Mouse (Mus musculus) liver (tissue): Measurements from ENCODE around the gene Napepld.
"Not testable (repeated sequence)": the region's sequence is repeated elsewhere in the genome, so short reads cannot be mapped to it uniquely, and the experiment has no call there.

ENCODE experiments used
- DNase-seq: peaks from one replicate; pipeline ENCODE4 v3.0.0-alpha.2; 2020; ENCODE audit warnings: mixed read lengths

Napepld gene

DNA sequence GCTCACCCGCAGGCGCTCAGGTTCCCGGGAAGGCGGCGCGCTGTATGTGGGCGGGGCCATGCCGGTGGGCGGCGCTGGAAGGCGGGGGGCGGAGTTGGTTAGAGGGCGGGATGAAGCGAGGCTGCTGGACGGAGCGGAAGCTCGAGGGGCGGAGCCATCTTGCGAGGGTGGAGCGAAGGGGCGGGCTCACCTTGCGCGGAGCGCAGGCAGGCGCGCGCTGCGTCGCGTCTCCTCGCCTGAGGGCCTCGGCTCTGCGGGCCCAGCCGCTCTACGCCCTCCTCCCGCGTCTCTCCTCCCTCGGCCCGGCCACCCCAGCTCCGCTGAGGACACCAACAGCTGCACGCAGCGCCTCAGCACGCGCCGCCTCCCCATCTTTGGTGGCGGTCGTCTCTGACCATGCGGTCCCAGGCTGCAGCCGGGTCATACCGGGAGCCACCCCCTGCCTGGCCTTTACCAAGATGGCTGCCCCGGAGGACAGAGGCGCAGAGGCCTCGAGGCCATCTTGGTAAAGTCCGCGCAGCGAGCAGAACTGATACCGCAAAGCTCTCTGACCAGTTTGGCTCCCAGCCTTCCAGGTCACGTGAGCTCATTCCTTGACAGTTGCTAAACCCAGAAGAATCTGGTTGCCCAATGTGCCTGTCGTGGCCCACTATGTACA lies at the start of gene Napepld:
Napepld (minus strand) TSS at position 46 of the 658 bp plus-strand sequence.
- peak; percentile 99 for DNase-seq

DNA sequence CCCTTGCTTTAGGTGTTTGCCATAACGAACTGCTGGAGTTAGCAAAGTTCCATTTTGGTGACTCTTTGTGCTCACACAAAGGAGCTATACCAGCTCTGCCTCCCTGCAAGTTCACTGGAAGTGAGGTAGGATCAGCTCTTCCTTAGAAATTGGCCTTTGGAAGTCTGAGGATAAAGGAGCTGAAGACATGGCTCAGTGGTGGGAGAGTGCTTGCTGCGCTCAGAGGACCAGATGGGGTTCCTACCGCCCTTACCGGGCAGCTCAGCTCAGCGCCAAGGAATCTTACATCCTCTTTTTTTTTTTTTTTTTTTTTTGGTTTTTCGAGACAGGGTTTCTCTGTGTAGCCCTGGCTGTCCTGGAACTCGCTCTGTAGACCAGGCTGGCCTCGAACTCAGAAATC lies 44.8 kb upstream of the Napepld start:
- no peak for DNase-seq

DNA sequence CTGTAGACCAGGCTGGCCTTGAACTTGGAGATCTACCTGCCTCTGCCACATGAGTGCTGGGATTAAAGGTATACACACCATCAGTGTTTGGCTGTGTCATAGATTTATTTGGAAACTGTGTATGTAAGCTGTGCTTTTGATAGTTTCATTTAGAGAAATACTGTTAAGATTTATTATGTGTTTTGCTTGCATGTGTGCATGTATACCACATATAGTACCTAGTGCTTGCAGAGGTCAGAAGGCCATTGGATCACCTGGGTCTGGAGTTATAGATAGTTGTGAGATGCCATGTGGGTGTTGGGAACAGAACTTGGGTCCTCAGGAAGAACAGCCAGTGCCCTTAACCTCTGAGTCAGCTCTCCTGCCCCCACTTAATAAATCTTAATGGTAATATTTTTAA lies 43.5 kb upstream of the Napepld start:
- DNase-seq = no peak

DNA sequence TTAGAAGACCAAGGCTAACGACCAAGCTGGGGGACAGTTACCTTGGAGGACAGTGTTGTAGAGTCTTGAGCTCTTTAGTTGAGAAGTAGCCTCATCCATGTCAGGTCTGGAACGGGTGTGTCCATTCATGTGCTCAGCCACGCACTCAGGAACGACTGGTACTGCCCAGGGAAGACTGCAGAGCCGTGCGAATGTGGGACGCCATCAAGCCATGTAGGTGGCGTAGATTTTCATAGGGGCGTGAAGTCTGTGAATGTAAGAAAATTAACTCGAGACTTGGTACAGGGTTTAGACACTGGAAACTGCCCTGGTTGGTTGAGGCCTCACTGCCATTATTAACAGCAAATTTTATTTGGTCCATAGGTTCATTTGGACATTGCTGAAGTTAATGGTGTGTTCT lies 42.4 kb upstream of the Napepld start:
- DNase-seq = no peak

DNA sequence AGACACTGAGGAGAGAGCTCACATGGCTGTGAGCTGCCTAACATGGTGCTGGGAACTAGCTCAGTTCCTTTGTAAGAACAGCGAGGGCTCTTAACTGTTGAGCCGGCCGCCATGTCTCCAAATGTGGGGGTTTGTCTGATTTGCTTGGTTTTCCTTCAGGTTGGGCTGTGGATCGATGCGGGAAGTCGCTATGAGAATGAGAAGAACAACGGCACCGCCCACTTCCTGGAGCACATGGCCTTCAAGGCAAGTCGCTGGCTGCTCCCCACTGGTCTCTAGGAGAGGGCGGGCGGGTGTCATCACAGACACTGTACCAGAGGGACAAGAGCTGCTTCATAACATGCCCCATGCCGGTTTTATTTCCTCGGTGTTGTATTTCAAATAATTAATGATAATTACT lies 38.7 kb upstream of the Napepld start:
- no peak for DNase-seq

DNA sequence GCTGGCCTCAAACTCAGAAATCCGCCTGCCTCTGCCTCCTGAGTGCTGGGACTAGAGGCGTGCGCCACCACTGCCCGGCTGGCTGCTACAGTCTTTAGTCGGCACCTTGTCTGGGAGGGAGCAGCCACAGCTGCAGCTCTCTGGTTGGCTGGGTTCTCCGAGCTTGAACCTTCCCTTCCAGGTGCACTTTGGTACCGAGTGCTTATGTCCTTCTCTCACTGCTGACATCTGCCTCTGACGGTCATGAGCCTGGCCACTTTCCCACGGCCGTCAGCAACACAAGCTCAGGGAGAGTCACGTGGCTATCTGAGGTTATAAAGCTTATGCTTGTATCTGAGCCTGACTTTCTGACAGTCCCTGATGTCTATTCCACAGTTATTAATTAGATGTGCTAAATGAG lies 37.9 kb upstream of the Napepld start:
- no peak for DNase-seq

DNA sequence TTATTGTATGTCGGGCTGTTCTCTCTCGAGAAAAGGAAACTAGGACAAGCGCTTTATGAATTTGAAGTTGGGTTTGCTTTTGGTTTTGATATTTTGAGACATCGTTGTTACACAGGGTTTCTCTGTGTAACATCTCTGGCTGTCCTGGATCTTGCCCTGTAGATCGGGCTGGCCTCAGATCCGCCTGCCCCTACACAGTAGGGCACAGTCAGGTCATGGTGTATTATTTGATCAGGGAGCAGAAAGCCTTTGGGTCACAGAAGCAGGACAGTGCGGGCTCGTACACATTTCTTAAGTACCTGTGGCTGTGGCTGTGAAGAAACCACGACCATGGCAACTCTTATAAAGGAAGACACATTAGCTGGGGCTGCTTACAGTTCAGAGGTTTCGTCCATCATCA lies 36.4 kb upstream of the Napepld start:
- DNase-seq = no peak

DNA sequence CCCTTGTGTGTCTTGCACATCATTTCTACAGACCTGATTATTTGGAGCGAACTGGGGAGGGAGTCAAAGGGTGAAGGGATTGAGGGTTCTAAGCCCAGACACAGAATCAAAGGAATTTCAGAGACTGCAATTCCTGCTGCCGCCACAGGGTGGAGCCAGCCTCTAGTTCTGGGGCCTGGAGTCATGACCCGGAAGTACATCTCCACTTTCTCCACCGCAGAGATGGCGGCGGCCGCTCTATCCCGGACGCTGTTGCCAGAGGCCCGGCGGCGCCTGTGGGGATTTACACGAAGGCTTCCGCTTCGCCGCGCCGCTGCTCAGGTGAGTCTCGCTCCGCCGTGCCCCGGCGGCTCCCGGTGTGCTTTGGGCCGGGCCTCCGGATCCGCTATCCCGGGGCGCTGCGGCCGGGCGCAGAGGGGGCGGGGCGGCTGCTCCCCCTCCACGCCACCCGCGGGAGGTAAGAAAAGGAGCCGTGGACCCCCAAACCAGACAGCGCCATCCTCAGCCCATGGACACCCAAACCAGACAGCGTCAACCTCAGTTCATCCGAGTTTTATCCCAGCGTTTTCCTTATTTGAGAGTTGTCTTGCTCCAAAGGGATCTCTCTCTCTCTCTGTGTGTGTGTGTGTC lies 35.9 kb upstream of the Napepld start, which contains the start of gene Pmpcb:
Pmpcb (plus strand) TSS at position 186 of the 630 bp plus-strand sequence.
- DNase-seq = peak; percentile 86

DNA sequence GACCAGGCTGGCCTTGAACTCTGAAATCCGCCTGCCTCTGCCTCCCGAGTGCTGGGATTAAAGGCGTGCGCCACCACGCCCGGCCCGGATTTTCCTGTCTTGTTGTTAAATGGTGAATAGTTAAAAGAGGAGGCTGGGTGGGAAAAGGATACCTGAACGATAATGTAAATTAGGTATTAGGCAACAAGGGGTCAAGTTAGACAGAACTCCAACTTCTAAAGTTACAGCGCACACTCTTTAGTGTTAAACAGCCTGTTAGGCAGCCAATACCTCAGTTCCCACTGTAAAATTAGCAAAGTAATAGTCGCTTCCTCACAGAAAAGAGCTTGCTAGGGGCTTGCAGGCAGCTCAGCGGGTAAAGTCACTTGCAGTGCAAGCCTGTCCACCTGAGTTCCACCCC lies 34.9 kb upstream of the Napepld start:
- DNase-seq = no peak

DNA sequence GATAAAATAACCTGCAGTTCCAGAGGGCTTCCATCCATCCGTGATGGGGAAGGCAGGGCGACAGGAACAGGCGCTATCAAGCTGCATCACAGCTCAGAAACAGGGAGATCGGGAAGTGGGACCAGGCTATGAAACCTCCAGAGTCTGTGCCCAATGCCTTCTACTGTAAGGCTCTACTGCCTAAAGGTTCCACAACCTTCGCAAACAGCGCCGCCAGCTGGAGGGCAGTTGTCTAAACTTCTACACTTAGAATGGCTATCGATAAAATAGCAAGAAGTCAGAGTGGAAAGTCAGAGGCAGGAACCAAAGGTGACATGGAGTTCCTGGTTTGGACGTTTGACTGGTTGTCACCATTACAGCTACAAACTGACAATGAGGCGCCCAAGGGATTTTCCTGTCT lies 34.4 kb upstream of the Napepld start:
- peak; percentile 88 for DNase-seq

DNA sequence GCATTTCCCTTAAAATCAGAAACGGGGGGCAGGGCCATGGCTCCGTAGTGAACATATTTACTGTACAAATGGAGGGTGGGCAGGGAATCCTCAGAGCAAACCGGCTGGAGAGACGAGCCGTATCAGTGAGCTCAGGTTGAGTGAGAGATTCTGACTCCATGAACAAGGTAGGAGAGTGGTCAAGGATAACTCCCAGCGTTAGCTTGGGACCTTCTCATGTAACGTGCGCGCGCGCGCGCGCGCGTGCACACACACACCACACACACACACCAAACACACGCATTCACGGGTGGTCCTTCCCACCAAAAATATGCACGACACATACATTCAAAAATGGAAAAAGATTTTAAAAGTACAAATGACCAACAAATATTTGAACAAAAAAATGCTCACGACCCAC lies 33.9 kb upstream of the Napepld start:
- no peak for DNase-seq

DNA sequence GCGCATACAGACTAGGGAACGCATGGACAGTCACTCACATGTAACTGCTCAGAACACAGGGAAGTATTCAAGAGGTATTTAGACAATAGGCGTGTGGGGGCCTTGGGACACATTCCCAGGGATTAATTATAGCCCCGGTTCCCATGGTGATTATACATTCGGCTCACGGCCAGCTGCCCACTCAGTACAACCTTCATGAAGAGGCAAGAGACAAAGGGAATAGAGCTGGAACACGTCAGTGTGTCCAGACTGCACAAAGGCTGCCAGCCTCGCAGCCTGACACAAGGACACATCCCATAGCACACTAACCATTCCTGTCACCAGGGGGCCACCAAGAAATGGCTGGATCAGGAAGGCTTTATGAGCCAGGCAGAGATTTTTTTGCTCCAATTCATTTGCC lies 31.7 kb upstream of the Napepld start:
- no peak for DNase-seq

DNA sequence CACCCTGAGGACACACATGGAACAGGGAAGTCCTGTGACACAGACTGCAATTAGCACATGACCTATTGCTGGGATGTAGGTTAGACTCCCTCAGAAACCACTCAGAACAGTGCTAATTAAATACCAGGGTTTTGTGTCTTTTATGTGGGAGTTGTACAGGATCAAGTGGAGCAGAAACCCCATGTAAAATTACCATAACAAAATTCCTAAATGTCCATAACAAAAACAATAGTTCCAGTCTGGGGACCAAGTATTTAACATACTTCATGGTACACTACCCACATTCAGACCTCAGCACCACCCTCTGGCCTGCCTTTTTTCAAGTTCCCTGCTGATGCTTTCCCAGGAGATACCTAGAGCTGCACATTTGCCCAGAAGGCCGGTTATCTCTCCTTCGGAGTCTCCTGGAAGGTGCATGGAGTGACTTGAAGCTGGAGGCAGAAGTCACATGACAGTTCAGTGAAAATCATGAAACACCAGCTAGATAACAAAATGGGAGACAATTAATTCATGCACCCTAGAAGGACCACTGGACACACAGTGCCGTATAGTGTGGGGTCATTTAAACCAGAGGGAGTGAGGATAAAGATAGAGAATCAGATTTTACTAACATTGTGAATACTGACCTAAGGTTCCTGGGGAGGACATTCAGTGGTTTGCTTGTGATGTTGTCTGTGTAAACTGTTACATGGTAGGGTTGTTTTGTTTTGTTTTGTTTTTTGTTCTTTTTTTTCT lies 31.1 kb upstream of the Napepld start:
- no peak for DNase-seq

DNA sequence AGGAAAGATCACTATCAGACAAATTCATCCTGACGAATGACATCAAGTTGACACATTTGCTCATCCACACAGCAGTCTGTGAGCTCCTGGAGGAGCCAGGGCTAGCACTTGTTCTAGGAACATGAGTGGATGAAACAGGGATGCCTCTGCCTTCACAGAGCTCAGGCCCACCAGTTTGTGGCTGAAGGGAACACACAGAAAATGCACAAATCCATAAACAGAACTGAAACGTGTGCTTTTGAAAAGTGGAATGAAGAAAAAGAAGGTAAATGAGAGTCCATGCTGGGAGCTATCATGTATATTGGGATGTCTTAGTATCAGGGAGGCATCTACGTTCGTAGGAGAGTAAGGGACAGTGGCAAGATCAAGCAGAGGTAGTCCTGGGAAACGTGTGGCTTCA lies 27.9 kb upstream of the Napepld start:
- DNase-seq = no peak

DNA sequence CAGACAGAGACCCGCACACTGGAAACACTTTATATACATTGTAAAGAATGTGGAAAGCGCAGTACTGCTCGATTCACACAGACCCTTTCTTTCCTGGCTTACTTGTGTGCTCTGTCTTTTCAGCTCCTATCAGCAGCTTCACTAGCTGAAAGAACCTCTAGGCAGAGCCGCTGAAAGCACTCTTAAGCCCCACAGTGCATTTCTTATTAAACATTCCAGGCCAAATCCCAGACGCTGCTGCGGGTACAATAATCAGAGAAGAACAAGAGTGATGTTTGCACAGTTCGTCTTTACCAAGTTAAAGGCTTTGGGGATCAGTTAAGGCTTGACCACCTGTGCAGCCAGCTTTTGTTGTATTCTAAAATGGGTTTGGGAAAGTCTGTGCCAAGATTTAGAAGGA lies 23.7 kb upstream of the Napepld start:
- DNase-seq = no peak

DNA sequence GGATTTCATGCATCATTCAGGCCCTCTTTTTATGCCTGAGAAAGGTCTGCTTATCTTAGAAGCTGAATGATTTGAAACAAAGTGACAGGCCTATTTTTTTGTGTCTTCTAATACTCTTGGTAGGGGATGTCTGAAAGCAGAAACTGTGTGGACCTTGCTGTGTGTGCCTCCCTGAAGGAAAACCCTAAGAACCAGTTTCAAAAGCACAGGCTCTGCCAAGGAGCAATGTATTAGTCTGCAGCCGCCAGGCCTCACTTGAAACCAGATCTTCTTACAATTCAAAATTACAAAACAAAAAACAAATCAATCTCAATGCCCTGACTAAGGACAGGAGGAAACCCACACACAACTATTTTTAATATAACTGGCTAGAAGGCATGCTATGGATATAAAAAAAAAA lies 23.2 kb upstream of the Napepld start:
- no peak for DNase-seq

DNA sequence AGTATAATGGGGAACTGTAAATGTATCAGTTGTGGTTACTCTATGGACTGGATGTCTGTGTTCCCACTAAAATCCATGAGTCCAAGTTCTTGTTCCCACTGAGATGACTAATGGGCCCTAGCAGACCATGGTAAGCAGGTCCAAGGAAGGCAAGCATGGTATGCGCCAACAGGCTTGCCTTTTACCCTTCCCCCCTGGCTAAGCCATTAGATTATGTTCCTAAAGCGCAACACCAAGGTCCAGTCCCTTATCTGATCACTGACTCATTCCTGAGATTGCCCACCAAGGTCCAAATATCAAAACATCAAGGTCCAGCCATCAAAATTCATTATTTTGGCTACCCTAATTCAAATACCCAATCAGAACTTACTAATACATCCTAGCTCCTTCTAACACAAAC lies 18.0 kb upstream of the Napepld start:
- no peak for DNase-seq

DNA sequence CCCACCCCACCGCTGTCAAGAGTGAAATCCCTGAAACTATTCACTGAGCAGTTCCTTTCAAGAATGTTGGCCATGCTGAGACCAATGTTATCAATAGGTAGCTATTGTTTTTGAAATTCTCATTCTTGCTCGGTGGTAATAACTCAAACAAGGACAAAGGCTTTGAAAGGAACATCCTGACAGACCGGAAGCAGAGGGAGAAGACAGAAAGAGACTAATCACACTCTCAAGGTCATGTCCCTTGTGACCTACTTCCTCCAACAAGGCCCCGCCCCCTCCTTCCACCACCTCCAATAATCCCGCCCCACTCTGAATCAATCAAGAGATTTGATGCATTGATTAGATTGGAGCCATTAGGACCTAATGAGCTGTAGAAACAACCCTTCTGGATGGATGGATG lies 17.4 kb upstream of the Napepld start:
- no peak for DNase-seq

DNA sequence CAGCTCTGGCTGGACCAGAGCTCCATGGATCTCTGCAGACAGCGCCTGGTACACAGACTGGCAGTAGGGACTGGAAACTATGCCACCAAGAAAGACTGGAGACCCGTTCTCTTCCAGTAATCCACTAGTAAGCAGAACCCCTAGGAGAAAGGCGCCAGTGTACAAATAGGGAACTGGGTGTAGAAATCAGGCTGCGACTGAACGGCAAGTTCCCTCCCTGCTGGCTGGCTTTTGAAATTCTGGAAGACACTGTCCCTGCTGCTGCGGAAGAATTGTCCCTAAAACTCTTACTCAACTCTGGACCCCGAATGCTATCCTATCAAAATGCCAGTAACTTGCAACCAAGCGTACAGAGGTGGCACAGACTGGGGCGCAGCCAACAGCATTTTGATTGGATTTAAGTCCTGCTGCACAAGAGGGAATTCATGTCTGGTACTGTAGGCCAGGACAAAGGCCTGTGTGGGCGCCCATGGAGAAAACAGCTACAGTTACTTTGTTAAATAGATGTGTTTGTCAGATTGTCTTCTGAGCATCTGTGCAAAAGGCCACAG lies 16.0 kb upstream of the Napepld start:
- DNase-seq = no peak

DNA sequence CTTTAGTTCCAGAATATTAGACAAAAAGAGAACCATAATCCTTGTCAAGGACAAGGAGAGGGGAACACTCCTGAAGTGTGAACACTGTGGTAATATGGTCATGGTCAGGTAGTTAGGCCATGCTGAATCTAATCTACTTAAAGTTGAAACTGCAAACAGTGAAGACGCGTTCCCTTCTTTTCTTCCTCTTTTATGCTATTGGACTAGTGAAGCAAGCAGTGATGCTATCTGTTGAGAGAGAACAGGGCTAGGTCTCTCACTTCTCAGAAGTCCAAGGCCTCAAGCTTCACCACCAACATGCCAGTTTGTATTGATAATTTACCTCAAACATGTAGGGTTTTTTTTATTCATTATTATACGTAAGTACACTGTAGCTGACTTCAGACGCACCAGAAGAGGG lies 13.3 kb upstream of the Napepld start:
- DNase-seq = no peak

DNA sequence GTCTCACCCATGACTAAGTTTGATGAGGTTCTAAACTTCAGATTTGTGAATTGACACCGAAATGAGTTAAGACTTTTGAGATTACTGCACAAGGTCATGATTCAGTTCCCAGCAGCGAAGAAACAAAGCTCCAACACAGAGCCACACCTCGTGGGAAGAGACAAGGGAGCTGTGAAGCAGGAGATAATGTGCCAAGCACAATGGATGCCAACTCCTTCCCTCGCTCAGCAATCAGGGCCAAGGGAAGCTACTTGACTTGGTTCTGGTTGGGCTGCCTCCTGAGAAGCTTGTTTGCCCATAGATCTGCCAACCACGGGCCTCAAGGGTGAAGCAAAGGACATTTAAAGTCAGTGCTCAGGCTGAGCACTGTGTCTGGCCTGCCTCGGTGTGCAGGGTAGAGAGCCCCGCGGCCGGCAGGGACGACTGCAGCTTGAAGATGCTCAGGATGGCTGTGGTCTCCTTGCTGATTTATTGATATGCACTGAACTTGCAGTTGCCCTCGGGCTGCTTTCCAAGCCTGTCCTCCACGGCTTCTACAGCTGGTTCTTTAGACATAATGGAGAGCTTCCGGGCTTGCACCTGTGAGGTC lies 11.0 kb upstream of the Napepld start:
- no peak for DNase-seq

DNA sequence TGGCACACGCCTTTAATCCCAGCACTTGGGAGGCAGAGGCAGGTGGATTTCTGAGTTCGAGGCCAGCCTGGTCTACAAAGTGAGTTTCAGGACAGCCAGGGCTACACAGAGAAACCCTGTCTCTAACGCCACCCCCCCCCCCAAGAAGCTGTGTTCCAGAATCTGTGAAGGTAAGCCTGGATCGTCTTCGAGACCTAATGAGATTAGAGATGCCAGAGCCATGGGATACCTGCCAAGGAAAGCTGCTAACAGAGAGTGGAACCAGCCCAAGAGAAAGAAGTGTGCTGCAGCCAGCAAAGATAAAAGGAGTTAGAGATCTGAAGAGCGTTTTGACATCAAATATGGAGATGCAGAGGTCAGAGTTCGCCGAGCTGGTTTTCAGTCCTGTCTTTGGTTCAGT lies 6.8 kb upstream of the Napepld start:
- DNase-seq = not testable (repeated sequence)

DNA sequence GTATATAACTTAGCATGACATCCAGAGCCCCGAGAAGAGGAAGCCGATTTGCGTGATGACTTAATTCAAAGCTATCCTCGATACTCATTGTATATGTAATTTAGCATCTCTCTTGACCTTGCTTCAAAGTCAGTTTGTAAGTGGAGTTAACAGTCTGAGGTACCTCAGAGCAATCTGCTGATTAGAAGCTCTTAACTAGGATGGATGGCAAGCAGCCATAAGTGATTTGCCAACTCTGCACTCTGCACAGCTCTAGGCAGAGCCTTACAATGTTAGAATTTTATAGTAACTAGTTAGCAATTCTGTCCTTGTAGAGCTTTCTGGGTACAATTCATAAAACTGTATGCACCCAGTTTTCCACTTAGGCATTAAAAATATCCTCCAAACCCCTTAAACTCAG lies 5.3 kb upstream of the Napepld start:
- no peak for DNase-seq

DNA sequence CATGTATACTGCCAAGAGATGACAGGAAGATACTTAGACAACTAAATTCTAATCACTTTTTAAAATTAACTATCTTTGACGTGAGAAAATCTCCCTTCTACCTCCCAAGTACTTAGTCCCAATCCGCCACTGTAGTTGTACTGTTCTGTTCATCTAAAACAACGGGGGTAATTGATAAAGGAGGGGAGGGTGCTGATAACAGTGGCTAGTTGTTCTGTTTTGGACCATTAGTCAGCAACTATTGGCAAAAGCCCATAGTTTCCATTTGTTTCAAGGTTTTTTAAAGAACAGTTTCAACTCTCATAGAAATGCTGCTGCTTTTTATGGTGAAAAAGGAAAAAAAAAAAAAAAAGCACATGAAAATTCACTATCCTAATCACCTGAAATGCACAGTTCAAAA lies 2.5 kb upstream of the Napepld start:
- DNase-seq = no peak
